Mouse (Mus musculus) cerebellum, adult 9-11 months (tissue): ENCODE data around the gene Thoc5.

ENCODE experiments used
- DNase-seq: peaks from one replicate; pipeline ENCODE4 v3.0.0; 2022

Gene Thoc5

DNA sequence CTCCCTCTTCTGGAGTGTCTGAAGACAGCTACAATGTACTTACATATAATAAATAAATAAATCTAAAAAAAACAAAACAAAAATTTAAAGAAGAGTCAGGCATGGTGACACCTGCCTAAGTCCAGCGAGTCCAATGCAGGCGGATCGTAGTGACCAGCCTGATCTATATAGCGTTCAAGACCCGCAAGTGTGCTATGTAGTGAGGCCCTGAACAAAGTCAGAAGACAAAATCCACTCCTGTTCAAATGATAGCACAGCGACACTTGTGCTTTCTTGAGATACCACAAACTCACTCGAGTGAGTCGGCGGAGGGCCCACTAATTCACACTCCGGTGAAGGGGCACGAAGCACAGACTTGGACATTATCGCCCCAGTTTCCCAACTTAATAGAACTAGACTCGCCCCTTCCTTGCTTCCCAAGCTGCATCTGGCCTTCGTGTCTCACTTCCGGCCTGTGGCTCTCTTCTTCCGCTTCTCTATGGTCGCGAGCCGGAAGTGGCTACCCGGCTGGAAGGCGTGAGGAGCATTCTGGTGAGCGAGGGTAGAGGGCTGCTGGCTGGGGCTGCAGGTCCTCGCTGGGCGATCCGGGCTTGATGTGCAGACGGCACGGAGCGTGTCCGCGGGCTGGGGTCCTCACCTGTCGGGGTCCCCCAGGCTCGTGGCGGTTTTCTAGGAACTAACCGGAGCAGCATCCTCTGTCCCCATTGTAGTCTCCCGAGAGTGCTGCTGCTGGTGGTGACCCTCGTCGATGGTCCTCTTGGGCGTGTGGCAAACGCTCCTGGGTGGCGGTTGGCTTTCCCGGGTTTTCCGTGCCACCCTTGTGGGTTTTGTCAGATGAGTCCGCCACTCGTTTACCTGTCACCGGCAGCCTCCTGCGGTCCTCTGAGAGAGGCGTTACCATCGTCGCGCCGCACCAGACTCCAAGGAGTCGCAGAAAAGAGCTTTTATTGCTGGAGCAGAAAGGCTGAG is at the start of gene Thoc5:
TSS of gene Thoc5 (plus strand) at position 473 of the 969 bp plus-strand sequence.
- DNase-seq = peak; percentile 80

- peak; percentile 53 for DNase-seq
Observed at GRCm38 (mm10) chr11:4848483-4849248, 46.5 kb upstream of the Thoc5 start.

DNA sequence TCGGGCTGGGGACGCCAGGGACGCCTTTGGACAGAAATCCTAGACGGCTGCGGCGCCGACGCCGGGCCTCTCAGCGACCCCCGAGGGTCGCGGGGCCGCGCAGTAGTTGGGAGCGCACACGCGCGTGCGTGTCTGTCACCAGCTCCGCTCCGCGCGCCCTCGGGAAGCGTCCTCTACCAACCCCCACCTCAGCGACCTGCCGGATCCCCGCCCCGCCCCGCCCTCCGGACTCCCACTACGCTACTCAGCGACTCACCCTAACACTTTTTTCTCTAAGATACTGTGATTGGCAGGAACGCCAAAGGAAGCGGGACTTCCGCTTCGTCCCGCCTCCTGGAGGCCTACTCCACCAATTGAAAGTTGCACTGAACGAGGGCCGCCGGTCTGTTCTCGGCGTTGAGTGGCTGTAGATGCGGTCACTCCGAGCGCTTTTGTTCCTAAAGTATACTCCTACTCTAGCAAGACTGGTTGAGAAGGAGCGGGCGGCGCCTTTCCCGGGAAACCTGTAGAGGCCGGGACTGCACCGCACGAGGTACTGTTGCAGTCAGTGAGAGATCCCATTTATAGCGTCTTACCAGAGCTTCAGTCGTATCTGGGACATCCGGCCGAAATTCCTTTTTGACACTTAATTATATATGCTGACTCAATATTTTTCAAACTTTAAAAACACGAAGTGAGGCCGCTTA is 45.7 kb upstream of the Thoc5 start, which contains the start of gene Nf2:
TSS of gene Nf2 (minus strand) at position 279 of the 686 bp plus-strand sequence.
- peak; percentile 99 for DNase-seq

- DNase-seq = no peak
Observed at GRCm38 (mm10) chr11:4850404-4850803, 44.7 kb upstream of the Thoc5 start.

- no peak for DNase-seq
Observed at GRCm38 (mm10) chr11:4853021-4853420, 42.1 kb upstream of the Thoc5 start.

GRCm38 (mm10) chr11:4854181-4854580 is 40.9 kb upstream of the Thoc5 start:
- no peak for DNase-seq

DNA sequence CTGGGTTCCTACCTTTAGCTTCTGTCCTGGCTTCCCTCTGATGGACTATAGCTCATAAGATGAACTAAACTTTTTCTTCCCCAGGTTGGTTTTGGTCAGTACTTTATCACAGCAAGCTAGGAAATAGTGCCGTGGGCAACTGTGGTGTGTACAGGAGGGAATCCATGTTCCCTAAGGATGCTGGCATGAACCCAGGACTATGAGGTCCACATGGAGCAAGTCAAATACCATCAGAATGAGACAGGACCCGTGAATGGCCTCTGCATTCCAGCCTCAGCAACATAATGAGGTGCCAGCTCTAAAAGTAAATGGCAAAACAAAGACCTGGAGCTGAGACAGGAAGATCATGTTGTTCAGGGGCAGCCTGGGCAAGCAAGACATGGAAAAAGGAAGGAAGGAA is 36.7 kb upstream of the Thoc5 start:
- DNase-seq = no peak

DNA sequence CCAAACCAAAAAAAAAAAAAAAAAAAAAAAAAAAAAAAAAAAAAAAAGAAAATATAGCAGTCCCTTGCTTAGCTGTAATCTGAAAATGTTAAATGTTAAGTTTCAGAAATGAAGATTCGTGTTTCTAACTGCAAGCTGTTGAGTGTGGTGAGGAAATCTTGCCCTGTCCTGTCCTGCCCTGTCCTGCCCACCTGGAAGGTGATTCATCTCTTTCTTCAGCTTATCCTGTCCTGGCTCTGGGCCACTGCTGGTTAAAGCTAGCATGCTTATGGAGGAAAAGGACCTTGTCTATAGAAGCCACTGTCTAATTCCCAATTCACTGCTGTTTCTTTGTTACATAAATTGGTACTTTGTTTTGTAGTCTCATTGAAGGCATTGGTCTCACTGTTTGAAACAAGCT is 34.1 kb upstream of the Thoc5 start:
- no peak for DNase-seq

DNA sequence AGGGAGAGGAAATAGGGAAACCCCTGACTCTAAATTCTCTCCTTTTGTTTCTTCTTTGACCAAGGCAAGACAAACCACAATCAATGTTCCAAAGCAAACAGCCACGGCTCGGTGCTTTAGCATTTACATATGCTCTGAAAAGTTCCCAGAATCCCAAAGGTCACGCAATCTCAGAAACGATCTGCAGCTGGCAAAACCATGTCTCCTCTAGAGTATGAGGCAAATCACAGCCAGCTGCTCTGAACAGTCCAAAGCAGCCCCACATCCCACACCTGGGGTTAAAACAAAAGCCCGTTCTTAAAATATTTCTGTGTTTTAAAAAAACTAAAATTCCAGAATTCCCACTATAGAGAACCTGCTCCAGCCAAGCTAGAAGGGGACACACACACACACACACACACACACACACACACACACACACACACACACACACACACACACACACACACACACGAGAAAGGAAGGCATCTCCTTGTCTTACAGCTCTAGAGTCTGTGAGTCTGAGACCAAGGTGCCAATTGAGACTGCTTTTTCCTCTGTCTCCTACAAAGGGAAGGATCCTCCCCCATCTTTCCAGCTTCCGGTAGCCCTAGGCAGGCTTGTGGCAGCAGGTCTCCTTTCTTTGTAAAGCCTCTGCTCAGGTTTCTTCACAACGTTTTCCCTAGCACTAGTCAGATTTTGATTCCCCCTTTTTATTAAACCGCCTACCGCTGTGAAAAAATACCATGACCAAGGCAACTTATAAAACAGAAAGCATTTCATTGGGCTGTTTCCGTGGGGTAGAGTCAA is 33.1 kb upstream of the Thoc5 start:
- DNase-seq = no peak

GRCm38 (mm10) chr11:4862730-4863129 is 32.4 kb upstream of the Thoc5 start:
- no peak for DNase-seq

DNA sequence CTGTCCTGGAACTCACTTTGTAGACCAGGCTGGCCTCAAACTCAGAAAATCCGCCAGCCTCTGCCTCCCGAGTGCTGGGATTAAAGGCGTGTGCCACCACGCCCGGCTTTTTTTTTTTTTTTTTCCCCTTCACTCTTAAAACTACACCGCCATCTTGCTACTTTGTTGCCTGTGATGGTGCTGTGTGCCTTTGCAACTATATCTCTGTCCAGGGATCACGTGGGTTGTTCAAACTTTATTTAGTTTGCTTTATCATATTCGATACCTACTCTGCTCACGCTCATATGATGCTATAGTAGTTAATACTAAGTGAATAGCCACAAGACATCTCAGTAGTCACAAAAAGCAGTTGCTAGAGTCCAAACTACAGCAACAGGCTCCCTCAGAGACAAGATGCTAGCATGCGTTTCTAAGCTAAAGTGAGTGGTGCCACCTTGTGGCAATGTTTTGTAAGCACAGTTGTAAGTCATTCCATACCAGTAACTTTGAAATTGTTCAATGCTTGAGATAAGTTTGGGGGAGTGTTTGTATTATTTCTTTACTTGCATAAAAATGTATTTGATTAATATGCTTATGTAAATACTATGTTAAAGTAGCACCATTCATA is 29.4 kb upstream of the Thoc5 start:
- peak; percentile 42 for DNase-seq

- peak; percentile 82 for DNase-seq
Observed at GRCm38 (mm10) chr11:4873755-4874475, 21.2 kb upstream of the Thoc5 start, which contains the start of gene Nipsnap1. Gene Nipsnap1, plus strand, starts transcription at chr11:4873951.

GRCm38 (mm10) chr11:4874551-4874950 is 20.6 kb upstream of the Thoc5 start:
- no peak for DNase-seq

- no peak for DNase-seq
Observed at GRCm38 (mm10) chr11:4881087-4881486, 14.0 kb upstream of the Thoc5 start.

GRCm38 (mm10) chr11:4882892-4883627 is 12.1 kb upstream of the Thoc5 start:
- no peak for DNase-seq

DNA sequence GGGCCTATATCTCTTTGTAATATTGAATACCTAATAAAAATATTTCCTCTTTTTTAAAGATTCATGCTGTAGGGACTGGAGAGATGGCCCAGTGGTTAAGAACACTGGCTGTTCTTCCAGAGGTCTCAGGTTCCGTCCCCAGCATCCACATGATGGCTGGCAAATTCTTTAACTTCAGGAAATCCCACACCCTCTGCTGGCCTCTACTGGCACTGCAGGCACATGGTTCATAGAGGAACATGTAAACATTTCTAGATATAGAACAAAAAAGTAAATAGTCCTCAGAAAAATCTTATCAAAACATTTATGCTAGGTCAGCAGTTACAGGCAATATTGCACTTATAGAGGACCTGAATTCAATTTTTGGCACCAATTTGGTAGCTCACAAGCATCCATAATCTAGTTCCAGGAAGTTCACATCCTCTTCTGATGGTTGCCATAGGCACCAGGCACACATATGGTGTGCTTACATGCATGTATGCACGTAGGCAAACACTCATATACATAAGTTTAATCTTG is 9.7 kb upstream of the Thoc5 start:
- no peak for DNase-seq

DNA sequence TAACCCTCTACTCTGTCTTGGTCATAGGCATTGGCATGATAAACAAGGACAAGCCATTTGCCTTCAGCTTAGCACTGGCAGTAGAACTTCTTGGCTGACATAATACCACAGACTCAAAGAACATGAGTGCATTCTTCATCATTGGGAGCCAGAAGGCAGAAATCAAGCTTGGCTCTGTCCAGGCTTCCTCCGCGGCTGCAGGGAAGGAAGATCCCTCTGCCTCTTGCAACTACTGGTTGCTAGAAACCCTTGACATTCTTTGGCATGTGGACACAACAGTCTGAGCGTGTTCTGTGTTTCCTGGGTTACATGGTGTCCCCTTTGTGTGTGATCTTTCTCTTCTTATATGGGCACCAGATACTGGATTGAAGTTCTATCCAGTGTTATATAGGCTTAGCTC is 8.1 kb upstream of the Thoc5 start:
- DNase-seq = no peak

- no peak for DNase-seq
Observed at GRCm38 (mm10) chr11:4900437-4900836, 5.3 kb downstream of the Thoc5 start.

DNA sequence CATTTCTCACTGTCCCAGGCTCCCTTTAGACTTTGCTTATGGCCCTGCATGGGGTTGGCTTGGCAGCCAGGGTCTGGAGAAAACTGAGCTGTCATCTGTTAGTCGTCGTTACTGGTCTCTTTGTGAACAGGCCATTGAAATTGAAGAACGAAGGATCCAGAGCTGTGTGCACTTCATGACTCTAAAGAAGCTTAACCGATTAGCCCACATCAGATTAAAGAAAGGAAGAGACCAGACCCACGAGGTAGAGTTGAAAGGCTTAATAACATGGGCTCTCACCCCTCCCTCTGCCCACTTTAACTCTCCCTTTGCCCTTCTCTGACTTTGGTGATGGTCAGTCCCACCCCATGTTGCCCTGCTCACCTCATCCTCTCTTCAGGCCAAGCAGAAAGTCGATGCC is 6.8 kb downstream of the Thoc5 start:
- no peak for DNase-seq

DNA sequence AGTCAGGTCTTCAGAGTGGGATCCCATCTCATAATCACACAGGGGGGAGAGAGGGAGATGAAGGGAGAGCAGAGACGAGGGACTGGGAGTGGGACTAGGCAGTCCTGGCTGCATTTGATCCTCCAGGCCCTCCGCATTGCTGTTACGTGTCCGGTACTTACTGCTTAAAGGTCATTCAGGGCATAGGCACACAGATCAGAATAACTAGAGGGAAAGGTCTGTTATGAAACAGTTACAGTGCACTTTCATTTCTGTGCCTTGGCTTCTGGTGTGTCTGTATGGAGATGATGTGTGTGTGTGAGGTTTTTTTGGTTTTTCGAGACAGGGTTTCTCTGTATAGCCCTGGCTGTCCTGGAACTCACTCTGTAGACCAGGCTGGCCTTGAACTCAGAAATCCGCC is 11.1 kb downstream of the Thoc5 start:
- DNase-seq = no peak
